Mouse (Mus musculus) layer of hippocampus, postnatal 10 days (tissue): Measurements from ENCODE around the gene Ip6k1. TPM values are rescaled to one million over a fixed set of nuclear protein-coding genes. Genes with fewer than 3 reads are reported as not detected.

Experiments used
- DNase-seq, 2 experiments: peaks; one replicate each; pipeline ENCODE4 v3.0.0; 2021; ENCODE audit warnings: low spot score in 2 of 2
- long read RNA-seq: library from polyadenylated mRNA; stranded (forward); transcript quantifications from one replicate; pipeline ENCODE4 v2.0.0, GENCODE M21; 2023
- total RNA-seq, 2 experiments: library from RNA; stranded (reverse); gene quantifications; 2 replicates each; pipeline ENCODE4 v1.2.3; 2021

The Ip6k1 gene
- total RNA-seq, result 100 to 1,000 TPM; 159 to 163 TPM
- long read RNA-seq, full-length matches to known transcripts, result 43 of 126 reads
- long read RNA-seq, partial matches to known transcripts, result 7 of 126 reads
- long read RNA-seq, other reads (novel, unspliced or antisense), result 76 of 126 reads

- peak; percentile 100 for DNase-seq
Observed at GRCm38 (mm10) chr9:108001922-108002770, at the start of gene Ip6k1. Gene Ip6k1 (plus strand): TSS chr9:108002501.

GRCm38 (mm10) chr9:107955613-107956289 is 46.5 kb upstream of the Ip6k1 start:
- no peak for DNase-seq

GRCm38 (mm10) chr9:107957141-107957540 is 45.2 kb upstream of the Ip6k1 start:
- no peak for DNase-seq

GRCm38 (mm10) chr9:107959896-107960295 is 42.4 kb upstream of the Ip6k1 start:
- DNase-seq, result no peak

GRCm38 (mm10) chr9:107960928-107961327 is 41.4 kb upstream of the Ip6k1 start:
- no peak for DNase-seq

- DNase-seq, result peak; percentile 60 to 62
Observed at GRCm38 (mm10) chr9:107961351-107961762, 40.9 kb upstream of the Ip6k1 start.

- DNase-seq, result peak; percentile 62 to 76
Observed at GRCm38 (mm10) chr9:107961881-107962280, 40.4 kb upstream of the Ip6k1 start.

- DNase-seq, result no peak
Observed at GRCm38 (mm10) chr9:107962916-107963315, 39.4 kb upstream of the Ip6k1 start.

GRCm38 (mm10) chr9:107963700-107964099 is 38.6 kb upstream of the Ip6k1 start:
- DNase-seq, result peak; percentile 78 to 81

GRCm38 (mm10) chr9:107964681-107965080 is 37.6 kb upstream of the Ip6k1 start:
- DNase-seq, result no peak

- DNase-seq, result no peak
Observed at GRCm38 (mm10) chr9:107966676-107967075, 35.6 kb upstream of the Ip6k1 start.

- DNase-seq, result no peak
Observed at GRCm38 (mm10) chr9:107967437-107967836, 34.9 kb upstream of the Ip6k1 start.

- DNase-seq, result no peak
Observed at GRCm38 (mm10) chr9:107968531-107968930, 33.8 kb upstream of the Ip6k1 start.

- DNase-seq, result no peak
Observed at GRCm38 (mm10) chr9:107970311-107970710, 32.0 kb upstream of the Ip6k1 start.

GRCm38 (mm10) chr9:107971690-107972541 is 30.4 kb upstream of the Ip6k1 start:
- no peak for DNase-seq

- DNase-seq, result no peak
Observed at GRCm38 (mm10) chr9:107974491-107975171, 27.7 kb upstream of the Ip6k1 start.

GRCm38 (mm10) chr9:107975399-107976386 is 26.6 kb upstream of the Ip6k1 start, which contains the start of gene Uba7:
Gene Uba7 (plus strand): TSS chr9:107975505.
- no peak for DNase-seq

GRCm38 (mm10) chr9:107978815-107979214 is 23.5 kb upstream of the Ip6k1 start:
- no peak for DNase-seq
